Mouse (Mus musculus) ES-CJ7 (cell line): ENCODE results near the gene Pkd1l3.
A peak's percentile ranks its signal among the peaks of the same experiment; 100 is the strongest.

Experiments used
- DNase-seq: peaks from one replicate; pipeline ENCODE4 v3.0.0; 2011; ENCODE audit warnings: low read depth, low spot score

The Pkd1l3 gene

DNA sequence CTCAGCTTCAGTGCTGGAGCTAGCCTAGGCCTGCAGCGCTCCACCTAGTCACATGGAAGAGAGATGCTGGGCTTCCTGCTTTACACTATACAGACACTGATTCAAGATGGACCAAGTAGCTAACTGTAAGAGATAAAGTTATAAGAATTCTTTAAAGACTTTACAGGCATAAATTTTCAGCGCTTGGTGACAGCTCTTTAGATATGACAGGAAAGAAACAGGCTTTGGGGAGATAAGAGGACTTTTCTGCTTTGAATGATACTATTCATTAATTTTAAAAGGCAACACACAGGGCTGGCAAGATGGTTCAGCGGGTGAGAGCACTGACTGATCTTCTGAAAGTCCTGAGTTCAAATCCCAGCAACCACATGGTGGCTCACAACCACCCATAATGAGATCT lies 84.2 kb downstream of the Pkd1l3 start:
- DNase-seq = no peak

- peak; percentile 53 for DNase-seq
Observed at GRCm38 (mm10) chr8:109704565-109705319, 90.4 kb downstream of the Pkd1l3 start.

DNA sequence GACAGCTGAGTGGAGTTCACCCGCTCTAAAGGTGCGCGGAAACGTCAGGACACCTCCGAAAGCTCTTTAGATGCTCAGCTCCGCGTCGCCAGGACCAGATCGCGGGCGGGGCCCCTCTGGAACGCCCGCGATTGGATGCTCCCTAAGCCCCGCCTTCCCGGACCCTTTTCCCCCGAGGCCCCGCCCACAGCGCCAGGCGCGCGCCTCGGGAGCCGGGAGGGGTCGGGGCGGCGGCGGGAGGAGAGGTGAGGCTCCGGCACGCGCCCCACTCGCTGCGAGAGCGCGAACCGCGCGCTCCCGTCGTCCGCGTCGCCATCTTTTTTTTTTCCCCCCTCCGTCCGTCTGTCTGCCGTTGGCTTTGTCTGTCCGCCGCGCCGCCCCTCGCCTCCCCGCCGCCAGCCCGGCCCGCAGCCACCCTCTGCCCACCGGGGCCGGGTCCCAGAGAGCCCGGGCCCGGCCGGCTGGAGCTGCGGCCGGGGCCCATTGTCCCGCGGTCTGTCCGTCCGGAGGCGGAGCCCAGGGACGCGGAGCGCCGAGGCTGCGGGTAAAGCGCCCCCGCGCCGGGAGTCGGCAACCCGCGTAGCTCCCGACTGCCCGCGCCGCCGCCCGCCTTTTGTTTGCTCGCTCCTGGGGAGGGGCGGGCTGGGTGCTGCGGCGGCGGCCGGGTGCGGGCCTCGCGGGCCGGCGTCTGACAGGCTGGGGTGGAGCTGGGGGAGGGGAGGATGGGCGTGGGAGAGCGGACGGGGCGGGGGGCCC lies 91.2 kb downstream of the Pkd1l3 start, which contains the start of gene Zfp821:
Gene Zfp821 (plus strand): TSS at position 227 of the 756 bp plus-strand sequence.
- peak; percentile 94 for DNase-seq

DNA sequence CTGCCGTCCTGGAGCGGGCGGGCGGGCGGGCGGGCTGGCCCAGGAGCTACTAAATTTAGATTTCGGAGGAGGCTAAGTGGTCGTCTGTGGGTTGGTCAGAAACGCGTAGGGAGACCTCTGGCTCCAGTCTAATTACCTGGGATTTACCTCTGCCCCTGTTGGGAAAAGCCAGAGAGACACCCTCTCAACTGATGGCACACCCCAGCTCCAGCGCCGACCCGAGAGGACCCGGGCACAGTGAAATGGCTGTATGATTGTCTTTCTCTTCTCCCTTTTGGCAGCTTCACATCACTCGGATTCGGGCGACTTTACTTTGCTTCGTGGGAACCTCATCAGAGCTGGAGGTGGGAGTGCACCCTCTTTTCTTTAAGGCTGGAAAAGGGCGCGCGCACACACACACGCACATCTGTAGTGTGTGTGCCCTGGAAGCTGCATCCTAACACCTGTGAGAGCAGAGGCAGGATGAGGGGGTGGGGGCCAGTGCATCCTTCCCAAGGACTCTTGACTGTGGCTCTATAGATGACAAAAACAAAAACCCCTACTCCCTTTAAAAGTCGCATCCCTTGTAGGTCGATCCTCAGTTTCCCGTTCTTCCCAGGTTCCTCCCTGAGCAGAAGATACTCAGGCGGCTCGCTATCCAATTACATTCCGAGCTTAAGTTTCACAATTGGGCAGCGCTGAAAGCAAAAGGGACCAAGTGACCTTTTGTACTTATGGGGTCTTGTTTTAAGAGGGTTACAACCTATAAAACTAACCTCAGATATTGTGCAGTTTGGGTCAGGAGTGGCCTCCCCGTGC lies 92.0 kb downstream of the Pkd1l3 start:
- DNase-seq = peak; percentile 40

GRCm38 (mm10) chr8:109706874-109707237 lies 92.5 kb downstream of the Pkd1l3 start:
- DNase-seq = peak; percentile 87

DNA sequence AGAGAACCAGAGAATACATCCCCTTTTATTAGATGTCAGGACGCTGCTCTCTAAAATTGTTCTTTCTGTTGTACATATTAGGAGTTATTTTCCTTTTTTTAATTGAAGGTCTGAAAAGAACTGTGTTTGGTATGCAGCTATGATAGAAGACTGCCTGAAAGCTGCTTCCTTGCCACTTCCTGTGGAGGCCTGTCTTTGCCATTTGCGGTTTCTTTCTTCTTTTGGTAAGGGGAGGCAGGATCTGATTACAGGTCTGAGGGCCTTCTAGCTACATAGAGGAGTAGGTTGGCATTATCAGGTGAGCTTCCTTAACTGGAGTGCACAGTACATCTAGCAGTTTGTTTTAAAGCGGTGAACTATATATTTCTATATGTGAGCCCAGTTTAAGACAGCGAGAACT lies 93.6 kb downstream of the Pkd1l3 start:
- no peak for DNase-seq

- DNase-seq = no peak
Observed at GRCm38 (mm10) chr8:109712521-109712920, 98.2 kb downstream of the Pkd1l3 start.

- DNase-seq = no peak
Observed at GRCm38 (mm10) chr8:109714961-109715360, 100.6 kb downstream of the Pkd1l3 start.
